Mouse (Mus musculus) bone marrow, adult 2 months (tissue): ENCODE data around the gene D10Jhu81e.

ENCODE experiments used
- CTCF ChIP-seq: fragments of 200-500 bp; IDR thresholded peaks from 2 replicates; pipeline ENCODE4 v1.5.1; 2011; ENCODE audit warnings: low read length, control low read depth; ENCODE audit not compliant: control insufficient read depth, insufficient read depth
- POLR2A ChIP-seq: fragments of 200-500 bp; IDR thresholded peaks from 2 replicates; pipeline ENCODE4 v1.6.1; 2011; ENCODE audit warnings: low read depth, mild to moderate bottlenecking, control low read depth, low read length, borderline replicate concordance; ENCODE audit not compliant: control insufficient read depth

GRCm38 (mm10) chr10:78218576-78218975, 49.0 kb upstream of the D10Jhu81e start:
- no peak for TF ChIP-seq POLR2A
- TF ChIP-seq CTCF: no peak
